Mouse (Mus musculus) liver, embryonic 14.5 days (tissue): ENCODE results near the gene Them4. TPM values are rescaled to one million over a fixed set of nuclear protein-coding genes. Genes with fewer than 3 reads are reported as not detected.

Experiments used
- ATAC-seq: fragments of 200-750 bp; cut with Nextera tagmentation; 2 replicates; pipeline ENCODE4 v1.8.0; 2017; ENCODE audit warnings: moderate number of reproducible peaks, mild to moderate bottlenecking, moderate library complexity; ENCODE audit not compliant: insufficient read depth
- DNase-seq, 3 experiments: peaks; one replicate each; pipeline ENCODE4 v3.0.0-alpha.2; 2012 to 2013; ENCODE audit warnings: low read depth in 3 of 3, low spot score in 3 of 3
- H3K27ac ChIP-seq: fragments of 300-500 bp; sonication (generic); 2 replicates; pipeline ENCODE4 v1.5.1; 2014; ENCODE audit warnings: moderate library complexity, mild to moderate bottlenecking, control low read depth, inconsistent platforms
- H3K27me3 ChIP-seq: fragments of 300-500 bp; sonication (generic); 2 replicates; pipeline ENCODE4 v1.6.1; 2014; ENCODE audit warnings: mild to moderate bottlenecking, low read length, moderate library complexity; ENCODE audit not compliant: control insufficient read depth, insufficient read depth
- H3K36me3 ChIP-seq: fragments of 300-500 bp; sonication (generic); replicated peaks from 2 replicates; pipeline ENCODE4 v1.6.1; 2014; ENCODE audit warnings: low read depth; ENCODE audit not compliant: control insufficient read depth, insufficient read depth
- H3K4me1 ChIP-seq, 2 experiments: fragments of 200-500 bp in 1 of 2; fragments of 300-500 bp in 1 of 2; sonication (generic) in 1 of 2; replicated peaks; 2 replicates each; pipeline ENCODE4 v1.6.1; 2012 to 2014; ENCODE audit warnings: antibody characterized with exemption in 1 of 2, inconsistent platforms in 1 of 2, low read length in 1 of 2; ENCODE audit not compliant: control insufficient read depth in 2 of 2, insufficient read depth in 2 of 2
- H3K4me2 ChIP-seq: fragments of 300-500 bp; sonication (generic); 2 replicates; pipeline ENCODE4 v1.6.1; 2014; ENCODE audit warnings: low read depth, mild to moderate bottlenecking, control low read depth, moderate library complexity
- H3K4me3 ChIP-seq, 2 experiments: fragments of 200-500 bp in 1 of 2; fragments of 300-500 bp in 1 of 2; sonication (generic) in 1 of 2; 2 replicates each; pipeline ENCODE4 v1.5.1; 2012 to 2014; ENCODE audit warnings: low read depth in 2 of 2, low read length in 2 of 2, mild to moderate bottlenecking in 2 of 2, control low read depth in 1 of 2, inconsistent platforms in 1 of 2, moderate library complexity in 1 of 2; ENCODE audit not compliant: insufficient read depth in 1 of 2
- H3K9ac ChIP-seq: fragments of 300-500 bp; sonication (generic); replicated peaks from 2 replicates; pipeline ENCODE4 v1.6.1; 2014; ENCODE audit warnings: mild to moderate bottlenecking, control low read depth, moderate library complexity
- H3K9me3 ChIP-seq: fragments of 300-500 bp; sonication (generic); 2 replicates; pipeline ENCODE4 v1.6.1; 2016; ENCODE audit warnings: low read length, mixed read lengths; ENCODE audit not compliant: control insufficient read depth
- CTCF ChIP-seq: IDR thresholded peaks from 2 replicates; pipeline ENCODE4 v1.5.1; 2016; ENCODE audit warnings: antibody characterized with exemption, low read depth, control low read depth
- EP300 ChIP-seq: IDR thresholded peaks from 2 replicates; pipeline ENCODE4 v1.6.1; 2016; ENCODE audit warnings: antibody characterized with exemption, low read depth
- WGBS: fragments of 180-500 bp; shearing (Covaris S2); extraction: QIAGEN DNeasy Blood & Tissue Kit; methylation state at CpG from one replicate; pipeline ENCODE4 v1.1.7; 2014; ENCODE audit not compliant: insufficient replicate concordance; 5-methylcytosine and 5-hydroxymethylcytosine counted together
- polyA plus RNA-seq, 2 experiments: library from polyadenylated mRNA; depleted of rRNA in 1 of 2; stranded (reverse) in 1 of 2; unstranded in 1 of 2; fragments of >200 nt; fragmentation: Nextera tagmentation in 1 of 2; extraction: Ambion mirVana in 1 of 2; gene quantifications; 2 replicates each; pipeline versions ENCODE4 v1.2.1 to v1.2.3; 2012 to 2014

Them4 gene
- polyA plus RNA-seq, 2 experiments = 1.2 to 2.7 TPM

GRCm38 (mm10) chr3:94348146-94348545 is 38.3 kb downstream of the Them4 start:
- no peaks in the 10 kb centered on the region for H3K27me3 ChIP-seq
- H3K9ac ChIP-seq = no peak overlapping the region
- ATAC-seq = no peak
- no peak overlapping the region for H3K27ac ChIP-seq
- TF ChIP-seq EP300 = no peak
- H3K9me3 ChIP-seq = no peaks in the 10 kb centered on the region
- H3K4me3 ChIP-seq = no peak overlapping the region
- no peak overlapping the region for H3K4me2 ChIP-seq
- no peaks in the 10 kb centered on the region for H3K4me1 ChIP-seq
- DNase-seq = no peak
- 38% methylated on average over 2 of the region's 2 CpGs for WGBS
- no peaks in the 10 kb centered on the region for H3K36me3 ChIP-seq

- Histone ChIP-seq H3K4me2 (no peak overlapping the region), H3K4me1 (no peaks in the 10 kb centered on the region), H3K4me3 (no peak overlapping the region), H3K9ac (no peak overlapping the region), H3K27me3 (peaks cover 29% of the 10 kb centered on the region), H3K27ac (no peak overlapping the region), H3K36me3 (no peaks in the 10 kb centered on the region), H3K9me3 (no peaks in the 10 kb centered on the region)
- no peak for TF ChIP-seq EP300
- no peak; the same call in 1 of the 2 replicates for TF ChIP-seq CTCF
- WGBS = 3% methylated on average over 1 of the region's 1 CpGs
- ATAC-seq (no peak), DNase-seq (no peak)
Measured at GRCm38 (mm10) chr3:94360812-94361211, 50.9 kb downstream of the Them4 start.

- Histone ChIP-seq H3K9me3 (no peaks in the 10 kb centered on the region), H3K27me3 (peaks cover 29% of the 10 kb centered on the region), H3K9ac (no peak within 1 kb of the TSS), H3K36me3 (no peaks in the 10 kb centered on the region), H3K4me2 (peak within 1 kb of the TSS; percentile 51), H3K27ac (no peak within 1 kb of the TSS), H3K4me3 (no peak within 1 kb of the TSS), H3K4me1 (no peaks in the 10 kb centered on the region)
- ATAC-seq = no peak
- no peak for TF ChIP-seq EP300
- TF ChIP-seq CTCF = no peak
- DNase-seq = no peak
- WGBS = 59% methylated on average over 7 of the region's 7 CpGs
Measured at GRCm38 (mm10) chr3:94362138-94362537, 52.2 kb downstream of the Them4 start, which contains the start of gene C2cd4d. Gene C2cd4d, plus strand, starts transcription at chr3:94362438.

DNA sequence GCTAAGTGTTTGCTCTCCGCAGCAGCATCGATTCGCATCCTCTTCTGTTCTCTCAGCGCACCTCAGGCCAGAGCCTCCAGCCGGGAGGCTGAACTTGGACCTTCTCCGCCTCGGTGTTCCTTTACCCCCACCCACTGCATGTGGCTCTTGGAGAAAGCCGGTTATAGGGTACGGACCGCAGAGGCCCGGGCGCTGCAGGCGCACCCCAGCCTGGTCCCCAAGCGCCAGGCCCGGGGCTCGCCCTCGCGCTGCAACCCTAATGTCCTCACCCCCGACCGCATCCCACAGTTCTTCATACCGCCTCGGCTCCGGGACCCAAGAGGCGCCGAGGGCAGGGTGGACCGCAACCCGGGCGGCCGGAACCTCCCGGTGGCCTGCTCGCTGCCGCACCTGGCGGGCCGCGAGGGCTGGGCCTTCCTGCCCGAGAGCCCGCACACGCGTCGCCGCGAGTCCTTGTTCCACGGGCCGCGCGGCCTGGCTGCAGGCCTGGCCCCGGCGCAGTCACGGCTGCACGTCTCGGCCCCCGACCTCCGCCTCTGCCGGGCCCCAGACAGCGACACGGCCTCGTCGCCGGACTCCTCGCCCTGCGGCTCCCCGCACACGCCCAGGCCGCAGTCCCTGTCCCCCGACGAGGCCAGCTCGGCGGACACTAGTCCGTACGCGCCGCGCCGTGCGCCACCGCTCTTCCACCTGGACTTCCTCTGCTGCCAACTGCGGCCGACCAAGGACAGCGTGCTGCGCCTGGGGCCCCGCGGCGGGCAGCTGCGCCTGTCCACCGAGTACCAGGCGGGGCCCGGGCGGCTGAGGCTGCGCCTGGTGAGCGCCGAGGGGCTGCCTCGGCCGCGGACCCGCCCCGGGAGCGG is 53.6 kb downstream of the Them4 start:
- H3K4me3 ChIP-seq = peak overlapping the region; percentile 4 to 29; a peak in 3 of 4 replicates
- WGBS = 5% methylated on average over 96 of the region's 97 CpGs
- peak overlapping the region; percentile 51 for H3K4me2 ChIP-seq
- ATAC-seq (no peak), DNase-seq (no peak)
- no peak for TF ChIP-seq EP300
- no peak for TF ChIP-seq CTCF
- no peak overlapping the region for H3K9ac ChIP-seq
- H3K4me1 ChIP-seq = no peaks in the 10 kb centered on the region; a peak in 1 of 4 replicates
- H3K9me3 ChIP-seq = no peaks in the 10 kb centered on the region
- no peak overlapping the region for H3K27ac ChIP-seq
- H3K36me3 ChIP-seq = no peaks in the 10 kb centered on the region
- peaks cover 29% of the 10 kb centered on the region for H3K27me3 ChIP-seq

DNA sequence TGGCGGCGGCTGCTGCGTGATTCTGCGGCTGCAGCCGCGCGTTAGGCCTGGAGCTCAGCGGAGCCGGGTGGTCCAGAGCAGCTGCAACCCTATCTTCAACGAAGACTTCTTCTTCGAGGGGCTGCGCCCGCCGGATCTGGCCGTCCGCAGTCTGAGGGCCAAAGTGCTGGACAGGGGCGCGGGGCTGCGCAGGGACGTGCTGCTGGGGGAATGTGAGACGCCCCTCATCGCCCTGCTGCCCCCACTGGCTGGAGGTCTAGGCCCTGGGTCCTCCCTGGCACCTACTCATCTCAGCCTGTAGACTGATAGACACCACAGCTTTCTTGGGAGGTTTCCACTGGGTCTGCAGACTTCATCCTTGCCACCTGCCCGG is 54.3 kb downstream of the Them4 start:
- no peaks in the 10 kb centered on the region for H3K36me3 ChIP-seq
- no peaks in the 10 kb centered on the region for H3K9me3 ChIP-seq
- no peak overlapping the region for H3K9ac ChIP-seq
- no peak for DNase-seq
- peak overlapping the region; percentile 51 for H3K4me2 ChIP-seq
- TF ChIP-seq EP300 (no peak), CTCF (no peak)
- peaks cover 29% of the 10 kb centered on the region for H3K27me3 ChIP-seq
- H3K4me3 ChIP-seq = peak overlapping the region; percentile 4 to 29; a peak in 3 of 4 replicates
- no peak for ATAC-seq
- H3K4me1 ChIP-seq = no peaks in the 10 kb centered on the region; a peak in 1 of 4 replicates
- no peak overlapping the region for H3K27ac ChIP-seq
- 6% methylated on average over 21 of the region's 23 CpGs for WGBS
